Mouse (Mus musculus) lung, embryonic 15.5 days (tissue): ENCODE measurements around the gene Bmp6. TPM values are rescaled to one million over a fixed set of nuclear protein-coding genes. Genes with fewer than 3 reads are reported as not detected.
A peak's percentile ranks its signal among the peaks of the same experiment; 100 is the strongest.

Experiments
- ATAC-seq: fragments of 200-750 bp; cut with Nextera tagmentation; 2 replicates; pipeline ENCODE4 v1.8.0; 2017; ENCODE audit warnings: moderate number of reproducible peaks, borderline replicate concordance; ENCODE audit not compliant: low FRiP score, low TSS enrichment; ENCODE audit errors: extremely low read depth
- H3K27ac ChIP-seq: fragments of 300-500 bp; sonication (generic); 2 replicates; pipeline ENCODE4 v1.5.1; 2015; ENCODE audit warnings: moderate library complexity, mild to moderate bottlenecking, inconsistent platforms
- H3K27me3 ChIP-seq: fragments of 300-500 bp; sonication (generic); 2 replicates; pipeline ENCODE4 v1.6.1; 2015; ENCODE audit warnings: inconsistent platforms
- H3K36me3 ChIP-seq: fragments of 300-500 bp; sonication (generic); 2 replicates; pipeline ENCODE4 v1.6.1; 2015; ENCODE audit warnings: inconsistent platforms
- H3K4me1 ChIP-seq: fragments of 300-500 bp; sonication (generic); 2 replicates; pipeline ENCODE4 v1.6.1; 2015; ENCODE audit warnings: inconsistent platforms
- H3K4me2 ChIP-seq: fragments of 300-500 bp; sonication (generic); 2 replicates; pipeline ENCODE4 v1.6.1; 2015; ENCODE audit warnings: inconsistent platforms, mild to moderate bottlenecking, moderate library complexity
- H3K4me3 ChIP-seq: fragments of 300-500 bp; sonication (generic); 2 replicates; pipeline ENCODE4 v1.5.1; 2015; ENCODE audit warnings: mild to moderate bottlenecking, inconsistent platforms
- H3K9ac ChIP-seq: fragments of 300-500 bp; sonication (generic); 2 replicates; pipeline ENCODE4 v1.6.1; 2015; ENCODE audit warnings: inconsistent platforms
- H3K9me3 ChIP-seq: fragments of 300-500 bp; sonication (generic); 2 replicates; pipeline ENCODE4 v1.6.1; 2016; ENCODE audit warnings: inconsistent platforms
- WGBS: fragments of 180-500 bp; shearing (Covaris S2); methylation state at CpG from one replicate; pipeline ENCODE4 v1.1.7; 2015; 5-methylcytosine and 5-hydroxymethylcytosine counted together
- polyA plus RNA-seq: library from polyadenylated mRNA; unstranded; fragments of >200 nt; fragmentation: Nextera tagmentation; extraction: Ambion mirVana; gene quantifications from 2 replicates; pipeline ENCODE4 v1.2.1, GENCODE M21; 2015

Bmp6 gene
- polyA plus RNA-seq, 1 experiment from 2014 or later, result 1.2 TPM

DNA sequence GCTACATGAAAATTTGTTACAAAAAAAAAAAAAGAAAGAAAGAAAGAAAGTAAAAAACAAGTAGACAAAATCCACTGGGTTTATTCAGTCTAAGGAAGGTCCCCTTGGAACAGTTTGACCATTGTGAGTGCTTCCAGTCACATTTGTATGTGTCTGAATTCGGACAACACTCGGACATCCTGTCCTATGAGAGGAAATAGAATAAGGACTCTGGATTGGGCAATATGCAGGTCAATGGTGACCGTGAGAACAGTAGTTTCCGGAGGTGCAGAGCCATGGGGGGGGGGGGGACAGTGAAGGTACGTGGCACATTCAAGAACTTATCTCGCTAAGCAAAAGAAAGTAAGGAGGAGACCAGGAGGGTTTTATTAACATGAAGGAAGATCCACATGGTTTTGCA is 189.8 kb downstream of the Bmp6 start:
- ATAC-seq, result no peak
- no peaks in the 10 kb centered on the region for H3K27me3 ChIP-seq
- no peaks in the 10 kb centered on the region for H3K36me3 ChIP-seq
- H3K27ac ChIP-seq, result no peak overlapping the region
- no peak overlapping the region for H3K4me3 ChIP-seq
- no peak overlapping the region for H3K4me2 ChIP-seq
- no peak overlapping the region for H3K9ac ChIP-seq
- H3K9me3 ChIP-seq, result no peaks in the 10 kb centered on the region
- WGBS, result 58% methylated on average over 6 of the region's 6 CpGs
- H3K4me1 ChIP-seq, result 0 out of 2 replicates have a peak, but pooled peaks cover 3% of the 10 kb centered on the region

- Histone ChIP-seq H3K9me3 (no peaks in the 10 kb centered on the region), H3K27me3 (no peaks in the 10 kb centered on the region), H3K4me3 (no peak overlapping the region), H3K9ac (no peak overlapping the region), H3K27ac (no peak overlapping the region), H3K4me2 (no peak overlapping the region), H3K4me1 (0 out of 2 replicates have a peak, but pooled peaks cover 3% of the 10 kb centered on the region), H3K36me3 (no peaks in the 10 kb centered on the region)
- peak; percentile 19; the same call in 1 of the 2 replicates for ATAC-seq
Observed at GRCm38 (mm10) chr13:38537521-38537920, 192.6 kb downstream of the Bmp6 start.

GRCm38 (mm10) chr13:38539192-38539900 is 194.4 kb downstream of the Bmp6 start:
- no peaks in the 10 kb centered on the region for H3K4me1 ChIP-seq
- no peaks in the 10 kb centered on the region for H3K27me3 ChIP-seq
- no peak for ATAC-seq
- no peak overlapping the region for H3K4me3 ChIP-seq
- H3K36me3 ChIP-seq, result no peaks in the 10 kb centered on the region
- H3K9me3 ChIP-seq, result no peaks in the 10 kb centered on the region
- H3K9ac ChIP-seq, result no peak overlapping the region
- no peak overlapping the region for H3K4me2 ChIP-seq
- H3K27ac ChIP-seq, result no peak overlapping the region
- WGBS, result 80% methylated on average over 7 of the region's 7 CpGs

GRCm38 (mm10) chr13:38543455-38544125 is 198.7 kb downstream of the Bmp6 start:
- WGBS, result 83% methylated on average over 8 of the region's 8 CpGs
- H3K27me3 ChIP-seq, result no peaks in the 10 kb centered on the region
- no peaks in the 10 kb centered on the region for H3K9me3 ChIP-seq
- no peak overlapping the region for H3K4me3 ChIP-seq
- no peaks in the 10 kb centered on the region for H3K4me1 ChIP-seq
- no peak overlapping the region for H3K27ac ChIP-seq
- H3K4me2 ChIP-seq, result no peak overlapping the region
- no peak for ATAC-seq
- no peaks in the 10 kb centered on the region for H3K36me3 ChIP-seq
- H3K9ac ChIP-seq, result no peak overlapping the region

- H3K9me3 ChIP-seq, result no peaks in the 10 kb centered on the region
- H3K27ac ChIP-seq, result no peak overlapping the region
- H3K27me3 ChIP-seq, result no peaks in the 10 kb centered on the region
- H3K9ac ChIP-seq, result no peak overlapping the region
- H3K4me3 ChIP-seq, result no peak overlapping the region
- 73% methylated on average over 8 of the region's 8 CpGs for WGBS
- ATAC-seq, result no peak
- H3K36me3 ChIP-seq, result no peaks in the 10 kb centered on the region
- H3K4me1 ChIP-seq, result no peaks in the 10 kb centered on the region
- no peak overlapping the region for H3K4me2 ChIP-seq
Observed at GRCm38 (mm10) chr13:38544769-38545445, 200.0 kb downstream of the Bmp6 start.

GRCm38 (mm10) chr13:38545460-38545859 is 200.6 kb downstream of the Bmp6 start:
- 55% methylated on average over 3 of the region's 3 CpGs for WGBS
- Histone ChIP-seq H3K9ac (no peak overlapping the region), H3K27me3 (no peaks in the 10 kb centered on the region), H3K4me2 (no peak overlapping the region), H3K36me3 (no peaks in the 10 kb centered on the region), H3K4me3 (no peak overlapping the region), H3K27ac (no peak overlapping the region), H3K9me3 (no peaks in the 10 kb centered on the region), H3K4me1 (no peaks in the 10 kb centered on the region)
- ATAC-seq, result no peak

- no peaks in the 10 kb centered on the region for H3K4me1 ChIP-seq
- H3K27ac ChIP-seq, result no peak overlapping the region
- H3K36me3 ChIP-seq, result no peaks in the 10 kb centered on the region
- no peaks in the 10 kb centered on the region for H3K9me3 ChIP-seq
- no peaks in the 10 kb centered on the region for H3K27me3 ChIP-seq
- H3K9ac ChIP-seq, result no peak overlapping the region
- 72% methylated on average over 4 of the region's 4 CpGs for WGBS
- ATAC-seq, result no peak
- H3K4me2 ChIP-seq, result no peak overlapping the region
- H3K4me3 ChIP-seq, result no peak overlapping the region
Observed at GRCm38 (mm10) chr13:38546754-38547153, 201.8 kb downstream of the Bmp6 start.

GRCm38 (mm10) chr13:38547717-38548116 is 202.8 kb downstream of the Bmp6 start:
- Histone ChIP-seq H3K4me1 (no peaks in the 10 kb centered on the region), H3K27me3 (no peaks in the 10 kb centered on the region), H3K36me3 (no peaks in the 10 kb centered on the region), H3K27ac (no peak overlapping the region), H3K4me3 (no peak overlapping the region), H3K9me3 (no peaks in the 10 kb centered on the region), H3K9ac (no peak overlapping the region), H3K4me2 (no peak overlapping the region)
- 74% methylated on average over 5 of the region's 5 CpGs for WGBS
- ATAC-seq, result no peak

- ATAC-seq, result no peak
- no peaks in the 10 kb centered on the region for H3K36me3 ChIP-seq
- H3K27me3 ChIP-seq, result no peaks in the 10 kb centered on the region
- H3K4me1 ChIP-seq, result no peaks in the 10 kb centered on the region
- H3K27ac ChIP-seq, result no peak overlapping the region
- 74% methylated on average over 5 of the region's 5 CpGs for WGBS
- no peak overlapping the region for H3K4me2 ChIP-seq
- no peak overlapping the region for H3K4me3 ChIP-seq
- no peaks in the 10 kb centered on the region for H3K9me3 ChIP-seq
- no peak overlapping the region for H3K9ac ChIP-seq
Observed at GRCm38 (mm10) chr13:38548681-38549080, 203.8 kb downstream of the Bmp6 start.

Other genes with a start within 250 kb of the Bmp6 start
- 6.3 and 7.9 TPM in 2 replicates for gene Dsp, start 193.8 kb upstream of the Bmp6 start, polyA plus RNA-seq
- 35.7 and 36.5 TPM in 2 replicates for gene Snrnp48, start 140.2 kb upstream of the Bmp6 start, polyA plus RNA-seq
- 263 and 264 TPM in 2 replicates for gene Txndc5, start 183.7 kb downstream of the Bmp6 start, polyA plus RNA-seq